Mouse (Mus musculus): ENCODE data around the gene Rin1.

- TF ChIP-seq CTCF (IDR thresholded peaks at IDR 0.05; ENCODE audit: borderline replicate concordance, insufficient read depth, low read depth, low read length) (no peak), POLR2A (IDR thresholded peaks at IDR 0.05; ENCODE audit: borderline replicate concordance, insufficient read depth, low read length) (no peak)
Measured at GRCm38 (mm10) chr19:5026111-5026510, 24.2 kb upstream of the Rin1 start.
